Mouse (Mus musculus) kidney, adult 9 months (tissue): ENCODE results near the gene Slx1b.
A peak's percentile ranks its signal among the peaks of the same experiment; 100 is the strongest.
"Not testable (repeated sequence)": the region's sequence is repeated elsewhere in the genome, so short reads cannot be mapped to it uniquely, and the experiment has no call there.

ENCODE experiments used
- DNase-seq: peaks from one replicate; pipeline ENCODE4 v3.0.0; 2022

Slx1b gene

GRCm38 (mm10) chr7:126702358-126702757, 6.8 kb upstream of the Slx1b start:
- peak; percentile 20 for DNase-seq

- DNase-seq: no peak
These were observed 6.2 kb upstream of the Slx1b start for GRCm38 (mm10) chr7:126701559-126702357.

GRCm38 (mm10) chr7:126701070-126701469, 5.5 kb upstream of the Slx1b start:
- peak; percentile 88 for DNase-seq

GRCm38 (mm10) chr7:126700063-126701015, 4.8 kb upstream of the Slx1b start:
- peak; percentile 11 for DNase-seq

- peak; percentile 2 for DNase-seq
These were observed 2.3 kb upstream of the Slx1b start for GRCm38 (mm10) chr7:126697838-126698237.

- DNase-seq: no peak
These were observed 1.3 kb upstream of the Slx1b start for GRCm38 (mm10) chr7:126696886-126697285.

GRCm38 (mm10) chr7:126696303-126696702, 719 bp upstream of the Slx1b start:
- no peak for DNase-seq

- DNase-seq: no peak
These were observed 373 bp downstream of the Slx1b start, which contains the start of gene Bola2 for GRCm38 (mm10) chr7:126695210-126695611. Bola2 (plus strand) TSS chr7:126695401.

GRCm38 (mm10) chr7:126694441-126695051, 1.0 kb downstream of the Slx1b start:
- peak; percentile 15 for DNase-seq

GRCm38 (mm10) chr7:126693781-126694180, 1.8 kb downstream of the Slx1b start:
- no peak for DNase-seq

- DNase-seq: peak; percentile 94
These were observed 2.3 kb downstream of the Slx1b start for GRCm38 (mm10) chr7:126693256-126693655.

- DNase-seq: no peak
These were observed 3.2 kb downstream of the Slx1b start for GRCm38 (mm10) chr7:126692426-126692825.

- DNase-seq: no peak
These were observed 3.9 kb downstream of the Slx1b start for GRCm38 (mm10) chr7:126691676-126692075.

- peak; percentile 86 for DNase-seq
These were observed 4.8 kb downstream of the Slx1b start for GRCm38 (mm10) chr7:126690737-126691136.

- DNase-seq: no peak
These were observed 6.6 kb downstream of the Slx1b start for GRCm38 (mm10) chr7:126689021-126689420.

- DNase-seq: not testable (repeated sequence)
These were observed 7.4 kb downstream of the Slx1b start for GRCm38 (mm10) chr7:126688156-126688555.

- DNase-seq: peak; percentile 90
These were observed 14.4 kb downstream of the Slx1b start for GRCm38 (mm10) chr7:126681221-126681620.

GRCm38 (mm10) chr7:126679683-126680082, 15.9 kb downstream of the Slx1b start:
- DNase-seq: no peak

GRCm38 (mm10) chr7:126678545-126679341, 16.8 kb downstream of the Slx1b start:
- DNase-seq: peak; percentile 71

- DNase-seq: no peak
These were observed 18.9 kb downstream of the Slx1b start for GRCm38 (mm10) chr7:126676631-126677220.

GRCm38 (mm10) chr7:126676207-126676606, 19.4 kb downstream of the Slx1b start, which contains the start of gene Sult1a1:
Sult1a1 (minus strand) TSS chr7:126676432.
- peak; percentile 89 for DNase-seq

- no peak for DNase-seq
These were observed 20.5 kb downstream of the Slx1b start for GRCm38 (mm10) chr7:126675104-126675503.
